Mouse (Mus musculus): Measurements from ENCODE around the gene Ctcfl.

GRCm38 (mm10) chr2:173165357-173165756 is 46.0 kb upstream of the Ctcfl start:
- no peak for TF ChIP-seq CTCF (IDR thresholded peaks at IDR 0.05; ENCODE audit: low read depth, low read length)
- TF ChIP-seq POLR2A (IDR thresholded peaks at IDR 0.05; ENCODE audit: extremely low read depth, insufficient read depth, low read length), result no peak

Measured in liver, adult 2 months (tissue).